ENCODE assay signal across 21 mouse cellular contexts in genomic region chr8:114759621-114760020, GRCm38 (mm10).
DNase-seq lines count a peak whose midpoint lies in the region; ATAC-seq and TF ChIP-seq lines count a peak whose summit lies in the region.
"Had no signal": no experiment of that assay in that cellular context is flagged by ENCODE, and none has a peak within 500 bp of the region (broad histone marks: within the 10 kb centered on the region; RNA-seq: fewer than 3 reads in every experiment).

No protein-coding gene starts in this region.

- no peak for ATAC-seq in liver, embryonic 12.5 days
- peak; percentile 64 for ATAC-seq in liver, embryonic 16.5 days (ENCODE audit: low read depth)
- no peak for ATAC-seq in liver, postnatal 0 days
- ATAC-seq: activated CD4-positive, CD25-positive, alpha-beta regulatory T cell, adult 4 months; CD4-positive, CD25-positive, alpha-beta regulatory T cell, adult 4 months; Patski had no signal

- no peaks in the 10 kb centered on the region for H3K36me3 ChIP-seq in heart, adult 2 months (ENCODE audit: control insufficient read depth, insufficient read depth, low read length)
- H3K36me3 ChIP-seq in liver, adult 2 months (ENCODE audit: control insufficient read depth, insufficient read depth, low read length): no peaks in the 10 kb centered on the region
- no peaks in the 10 kb centered on the region for H3K36me3 ChIP-seq in liver, embryonic 12.5 days
- no peaks in the 10 kb centered on the region for H3K36me3 ChIP-seq in liver, embryonic 16.5 days (ENCODE audit: control insufficient read depth, insufficient read depth)
- no peaks in the 10 kb centered on the region for H3K36me3 ChIP-seq in liver, postnatal 0 days (replicated peaks; ENCODE audit: insufficient read depth, low read length)
- H3K36me3 ChIP-seq: G1E had no signal

- H3K9ac ChIP-seq in heart, adult 2 months (ENCODE audit: low read depth, low read length): no peak overlapping the region
- H3K9ac ChIP-seq in liver, adult 2 months (ENCODE audit: low read depth, low read length): no peak overlapping the region
- H3K9ac ChIP-seq in liver, embryonic 12.5 days: no peak overlapping the region
- H3K9ac ChIP-seq in liver, embryonic 16.5 days (ENCODE audit: low read depth, low read length): no peak overlapping the region
- H3K9ac ChIP-seq in liver, postnatal 0 days (replicated peaks): no peak overlapping the region

- intact Hi-C loops in heart, adult 2 months (cut with DNase I): no loop called here

- no peaks in the 10 kb centered on the region for H3K4me1 ChIP-seq in heart, adult 2 months (ENCODE audit: control insufficient read depth, insufficient read depth, low read length)
- H3K4me1 ChIP-seq in liver, adult 2 months (ENCODE audit: control insufficient read depth, insufficient read depth, low read length): no peaks in the 10 kb centered on the region
- 0 out of 2 replicates have a peak, but pooled peaks cover under 1% of the 10 kb centered on the region for H3K4me1 ChIP-seq in liver, embryonic 12.5 days
- H3K4me1 ChIP-seq in liver, embryonic 16.5 days (ENCODE audit: control insufficient read depth, low read depth, low read length): no peaks in the 10 kb centered on the region
- no peaks in the 10 kb centered on the region for H3K4me1 ChIP-seq in liver, postnatal 0 days (ENCODE audit: insufficient read depth)

- DNase-seq in heart, adult 11 months: peak; percentile 65
- DNase-seq in heart, adult 2 months: no peak
- peak; percentile 57 for DNase-seq in liver, adult 2 months (ENCODE audit: extremely low read depth, low read depth, low spot score)
- no peak for DNase-seq in liver, postnatal 0 days
- DNase-seq: adrenal gland, adult 2 months; adrenal gland, adult 8-10 months; adrenal gland, postnatal 10 days; adrenal gland, postnatal 14 days; adrenal gland, postnatal 25 days; adrenal gland, postnatal 36 days; B cell, adult 2 months; cerebellum, adult 11 months; cerebellum, adult 11-12 months; cerebellum, adult 18-20 months had no signal

- 76% methylated on average over 2 of the region's 2 CpGs for WGBS in heart, adult 2 months
- 48% methylated on average over 2 of the region's 2 CpGs for WGBS in liver, adult 2 months
- WGBS in liver, embryonic 12.5 days (ENCODE audit: insufficient replicate concordance): 39% methylated on average over 2 of the region's 2 CpGs
- 30% methylated on average over 2 of the region's 2 CpGs for WGBS in liver, embryonic 16.5 days (ENCODE audit: insufficient replicate concordance)
- WGBS in liver, postnatal 0 days (ENCODE audit: insufficient replicate concordance): 45% methylated on average over 2 of the region's 2 CpGs

- no peaks in the 10 kb centered on the region for H3K79me2 ChIP-seq in heart, adult 2 months (replicated peaks; ENCODE audit: control insufficient read depth, insufficient read depth, low read length)
- no peaks in the 10 kb centered on the region for H3K79me2 ChIP-seq in liver, adult 2 months (ENCODE audit: control insufficient read depth, insufficient read depth, low read length)

- H3K4me3 ChIP-seq in heart, adult 2 months: no peak overlapping the region
- H3K4me3 ChIP-seq in liver, adult 2 months (ENCODE audit: insufficient read depth, low read depth, low read length): no peak overlapping the region
- H3K4me3 ChIP-seq in liver, embryonic 12.5 days: no peak overlapping the region
- H3K4me3 ChIP-seq in liver, embryonic 16.5 days (ENCODE audit: low read depth, low read length): no peak overlapping the region
- no peak overlapping the region for H3K4me3 ChIP-seq in liver, postnatal 0 days (ENCODE audit: low read depth, low read length)

- H3K27ac ChIP-seq in heart, adult 2 months: no peak overlapping the region
- H3K27ac ChIP-seq in liver, adult 2 months (replicated peaks; ENCODE audit: insufficient read depth, low read depth, low read length): no peak overlapping the region
- H3K27ac ChIP-seq in liver, embryonic 12.5 days: no peak overlapping the region
- H3K27ac ChIP-seq in liver, embryonic 16.5 days (ENCODE audit: low read length): no peak overlapping the region
- H3K27ac ChIP-seq in liver, postnatal 0 days (ENCODE audit: low read depth): no peak overlapping the region

- no peak overlapping the region for H3K4me2 ChIP-seq in liver, embryonic 12.5 days
- no peak overlapping the region for H3K4me2 ChIP-seq in liver, embryonic 16.5 days (ENCODE audit: low read depth, low read length)
- no peak overlapping the region for H3K4me2 ChIP-seq in liver, postnatal 0 days (ENCODE audit: low read depth, low read length)

- no peaks in the 10 kb centered on the region for H3K9me3 ChIP-seq in liver, embryonic 12.5 days (replicated peaks)
- no peaks in the 10 kb centered on the region for H3K9me3 ChIP-seq in liver, embryonic 16.5 days (replicated peaks; ENCODE audit: control insufficient read depth, low read length)
- H3K9me3 ChIP-seq in liver, postnatal 0 days (ENCODE audit: low read length): no peaks in the 10 kb centered on the region

- no peak for TF ChIP-seq POLR2A in heart, adult 2 months (IDR thresholded peaks at IDR 0.05; ENCODE audit: insufficient read depth, low read depth, low read length)
- TF ChIP-seq POLR2A in liver, adult 2 months (IDR thresholded peaks at IDR 0.05; ENCODE audit: extremely low read depth, insufficient read depth, low read length): no peak

- TF ChIP-seq EP300 in heart, adult 2 months (IDR thresholded peaks at IDR 0.05; ENCODE audit: insufficient read depth, low read depth, low read length): no peak
- TF ChIP-seq EP300 in liver, postnatal 0 days (IDR thresholded peaks at IDR 0.05; ENCODE audit: low read depth): no peak

- no peak for TF ChIP-seq CTCF in heart, adult 2 months (IDR thresholded peaks at IDR 0.05)
- no peak for TF ChIP-seq CTCF in liver, adult 2 months (IDR thresholded peaks at IDR 0.05; ENCODE audit: low read depth, low read length)
- TF ChIP-seq CTCF in liver, postnatal 0 days (IDR thresholded peaks at IDR 0.05; ENCODE audit: low read depth): no peak

- H3K27me3 ChIP-seq in heart, adult 2 months (ENCODE audit: control insufficient read depth, insufficient read depth, low read length): no peaks in the 10 kb centered on the region
- H3K27me3 ChIP-seq in liver, adult 2 months (ENCODE audit: control insufficient read depth, insufficient read depth, low read length): no peaks in the 10 kb centered on the region
- no peaks in the 10 kb centered on the region for H3K27me3 ChIP-seq in liver, embryonic 12.5 days (replicated peaks)
- no peaks in the 10 kb centered on the region for H3K27me3 ChIP-seq in liver, embryonic 16.5 days (ENCODE audit: control insufficient read depth, insufficient read depth, low read depth, low read length)
- H3K27me3 ChIP-seq in liver, postnatal 0 days (ENCODE audit: insufficient read depth, low read length): no peaks in the 10 kb centered on the region
- H3K27me3 ChIP-seq: CH12.LX, Patski had no signal

Comparison
In these comparisons a context has a peak if more than half of its experiments do, and no peak if none do; other contexts are left out.
1. DNase-seq: peak in heart, adult 11 months (single experiment) and liver, adult 2 months (single experiment); none in heart, adult 2 months (0 of 2) and liver, postnatal 0 days (single experiment).